9 mouse cellular contexts compared by ENCODE assay signal in the genomic region with DNA sequence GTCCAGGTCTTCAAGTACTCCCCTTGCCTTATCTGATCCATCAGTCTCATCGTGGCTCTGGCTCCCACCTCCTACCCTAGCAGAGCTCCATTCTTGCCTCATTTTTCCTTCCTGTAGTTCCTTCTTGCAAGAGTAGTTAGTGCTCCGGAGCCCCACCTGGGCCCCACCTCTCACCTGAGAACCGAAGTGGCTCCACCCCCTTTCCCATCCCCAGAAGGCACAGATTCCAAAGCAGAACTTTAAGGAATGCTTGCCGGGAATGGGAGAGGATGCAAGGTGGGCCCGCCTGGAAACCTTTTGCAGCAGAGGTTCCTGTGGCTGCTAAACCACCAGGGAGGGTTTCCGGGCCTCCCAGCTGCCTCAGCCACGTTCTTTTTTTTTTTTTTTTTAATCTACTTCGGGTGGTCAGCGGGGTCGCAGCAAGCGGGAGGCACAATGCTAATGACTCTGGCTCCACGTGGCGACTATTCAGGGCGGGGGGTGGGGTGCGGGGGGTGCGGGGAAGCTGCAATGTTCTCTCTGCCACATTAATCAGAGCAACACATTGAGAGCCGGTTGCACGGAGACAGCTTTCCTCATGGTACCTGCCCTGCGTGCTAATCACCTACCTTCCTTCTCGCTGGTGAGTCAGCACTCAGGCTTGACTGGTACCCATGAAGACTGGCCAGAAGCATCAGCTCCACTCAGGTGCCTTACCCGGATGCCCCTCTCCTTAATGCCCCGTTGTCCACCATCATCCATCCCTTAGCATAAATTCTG. TPM values are rescaled to one million over a fixed set of nuclear protein-coding genes. Genes with fewer than 3 reads are reported as not detected.
DNase-seq lines count a peak whose midpoint lies in the region; ATAC-seq lines count a peak whose summit lies in the region.
"Had no signal": no experiment of that assay in that cellular context is flagged by ENCODE, and none has a peak within 500 bp of the region (broad histone marks: within the 10 kb centered on the region; RNA-seq: fewer than 3 reads in every experiment).

No protein-coding gene starts in this region.

- H3K36me3 ChIP-seq in heart, embryonic 16.5 days (ENCODE audit: control insufficient read depth, insufficient read depth): no peaks in the 10 kb centered on the region
- H3K36me3 ChIP-seq in hindbrain, embryonic 10.5 days: no peaks in the 10 kb centered on the region
- no peaks in the 10 kb centered on the region for H3K36me3 ChIP-seq in midbrain, embryonic 15.5 days (replicated peaks)

- H3K9ac ChIP-seq in heart, embryonic 16.5 days (ENCODE audit: low read length): no peak overlapping the region
- no peak overlapping the region for H3K9ac ChIP-seq in midbrain, embryonic 15.5 days

- H3K27me3 ChIP-seq in heart, embryonic 16.5 days (ENCODE audit: control insufficient read depth, insufficient read depth, low read length): no peaks in the 10 kb centered on the region
- peaks cover 50% of the 10 kb centered on the region for H3K27me3 ChIP-seq in hindbrain, embryonic 10.5 days (ENCODE audit: insufficient read depth, poor library complexity, severe bottlenecking)
- no peaks in the 10 kb centered on the region for H3K27me3 ChIP-seq in midbrain, embryonic 15.5 days (replicated peaks)

- peaks cover 24% of the 10 kb centered on the region for H3K4me1 ChIP-seq in heart, embryonic 16.5 days (ENCODE audit: control insufficient read depth, insufficient read depth, low read length)
- peaks cover 56% of the 10 kb centered on the region for H3K4me1 ChIP-seq in hindbrain, embryonic 10.5 days (replicated peaks)
- peaks cover 45% of the 10 kb centered on the region for H3K4me1 ChIP-seq in midbrain, embryonic 15.5 days

- H3K4me2 ChIP-seq in heart, embryonic 16.5 days (ENCODE audit: low read depth, low read length): peak overlapping the region; percentile 31
- H3K4me2 ChIP-seq in midbrain, embryonic 15.5 days: peak overlapping the region; percentile 6; the same call in 1 of the 2 replicates

- DNase-seq in heart, postnatal 36 days: no peak
- DNase-seq in MN1 (ENCODE audit: low spot score): peak; percentile 10
- peak; percentile 17 for DNase-seq in hindbrain, embryonic 10.5 days (ENCODE audit: low spot score)
- DNase-seq in retina, postnatal 1 day: no peak
- DNase-seq in lung, postnatal 36 days: no peak
- DNase-seq in gastrocnemius, adult 18-20 months (ENCODE audit: low spot score): no peak

- H3K27ac ChIP-seq in heart, embryonic 16.5 days (ENCODE audit: low read length): no peak overlapping the region
- H3K27ac ChIP-seq in hindbrain, embryonic 10.5 days: peak overlapping the region; percentile 77
- H3K27ac ChIP-seq in midbrain, embryonic 15.5 days: peak overlapping the region; percentile 85

- no peak for ATAC-seq in heart, embryonic 16.5 days (replicated peaks; ENCODE audit: extremely low read depth, insufficient read depth, low FRiP score)
- 0 out of 2 replicates have a peak, but pooled peaks have one; percentile 12 for ATAC-seq in midbrain, embryonic 15.5 days (replicated peaks)

- H3K9me3 ChIP-seq in heart, embryonic 16.5 days (replicated peaks; ENCODE audit: control insufficient read depth, low read length): no peaks in the 10 kb centered on the region
- no peaks in the 10 kb centered on the region for H3K9me3 ChIP-seq in hindbrain, embryonic 10.5 days
- H3K9me3 ChIP-seq in midbrain, embryonic 15.5 days: no peaks in the 10 kb centered on the region

- H3K4me3 ChIP-seq in heart, embryonic 16.5 days (ENCODE audit: low read length): no peak overlapping the region
- H3K4me3 ChIP-seq in hindbrain, embryonic 10.5 days: peak overlapping the region; percentile 27
- H3K4me3 ChIP-seq in midbrain, embryonic 15.5 days: no peak overlapping the region
- H3K4me3 ChIP-seq: erythroblast, embryonic 14.5 days had no signal

- intact Hi-C loops in heart, postnatal 36 days (cut with DNase I): no loop called here

- WGBS in heart, embryonic 16.5 days: 13% methylated on average over 22 of the region's 22 CpGs
- WGBS in hindbrain, embryonic 10.5 days: 8% methylated on average over 22 of the region's 22 CpGs
- 9% methylated on average over 22 of the region's 22 CpGs for WGBS in midbrain, embryonic 15.5 days

RNA-seq across cellular contexts. Expression of gene Irf2bpl, which starts 27.9 kb away (rescaled TPM):
- 25.4 and 32.4 TPM in 2 replicates for polyA plus RNA-seq in heart, embryonic 16.5 days (2015; fragmentation: Nextera tagmentation; extraction: Ambion mirVana)
- 10 to 100 TPM; 36.1 to 37.0 TPM for total RNA-seq in heart, postnatal 36 days (2021)
- polyA plus RNA-seq in hindbrain, embryonic 10.5 days (2016; fragmentation: Nextera tagmentation; extraction: Ambion mirVana): 20.3 and 34.2 TPM in 2 replicates
- polyA plus RNA-seq in midbrain, embryonic 15.5 days (2015; fragmentation: Nextera tagmentation; extraction: Ambion mirVana): 94.3 and 98.5 TPM in 2 replicates
- total RNA-seq in gastrocnemius, adult 18-20 months (2021): 10 to 100 TPM; 20.3 to 24.8 TPM

RNA-seq across cellular contexts. Expression of gene Cipc, which starts 34.3 kb away (rescaled TPM):
- 25.1 and 25.9 TPM in 2 replicates for polyA plus RNA-seq in heart, embryonic 16.5 days (2015; fragmentation: Nextera tagmentation; extraction: Ambion mirVana)
- total RNA-seq in heart, postnatal 36 days (2021): 10 to 100 TPM; 46.4 to 48.4 TPM
- 33.9 and 35.2 TPM in 2 replicates for polyA plus RNA-seq in hindbrain, embryonic 10.5 days (2016; fragmentation: Nextera tagmentation; extraction: Ambion mirVana)
- polyA plus RNA-seq in midbrain, embryonic 15.5 days (2015; fragmentation: Nextera tagmentation; extraction: Ambion mirVana): 55.0 and 56.0 TPM in 2 replicates
- 10 to 100 TPM; 30.9 to 34.6 TPM for total RNA-seq in gastrocnemius, adult 18-20 months (2021)

Comparison
In these comparisons a context has a peak if more than half of its experiments do, and no peak if none do; other contexts are left out.
1. DNase-seq: peak in MN1 (single experiment) and hindbrain, embryonic 10.5 days (single experiment); none in heart, postnatal 36 days (0 of 2), retina, postnatal 1 day (single experiment), lung, postnatal 36 days (single experiment) and gastrocnemius, adult 18-20 months (single experiment).